Mouse (Mus musculus) embryonic stem cell, embryonic (primary cell): ENCODE data around the gene Esrrg.

Experiments
- CTCF ChIA-PET, 4 experiments: fragments of 300-600 bp in 2 of 4; fragments of 350-600 bp in 2 of 4; sonication (Branson Sonifier 250); formaldehyde crosslinking; loops; one replicate each; lab custom pipeline; 2022; ENCODE audit warnings: inconsistent platforms in 2 of 4; lab: Charles Lee
- POLR2A ChIA-PET, 4 experiments: fragments of 300-600 bp in 2 of 4; fragments of 350-600 bp in 2 of 4; sonication (Branson Sonifier 250); formaldehyde crosslinking; loops; one replicate each; lab custom pipeline; 2022; ENCODE audit warnings: antibody characterized with exemption in 4 of 4, inconsistent platforms in 1 of 4; lab: Charles Lee

Esrrg gene

GRCm38 (mm10) chr1:187749294-187749693, 140.7 kb downstream of the Esrrg start:
- ChIA-PET POLR2A (no interaction called here), CTCF (interaction anchor here in 1 of 4 experiments (0.6 kb wide), 1 partner anchor 578 kb away, joined by 5 read pairs; no protein-coding TSS in a partner anchor)

DNA sequence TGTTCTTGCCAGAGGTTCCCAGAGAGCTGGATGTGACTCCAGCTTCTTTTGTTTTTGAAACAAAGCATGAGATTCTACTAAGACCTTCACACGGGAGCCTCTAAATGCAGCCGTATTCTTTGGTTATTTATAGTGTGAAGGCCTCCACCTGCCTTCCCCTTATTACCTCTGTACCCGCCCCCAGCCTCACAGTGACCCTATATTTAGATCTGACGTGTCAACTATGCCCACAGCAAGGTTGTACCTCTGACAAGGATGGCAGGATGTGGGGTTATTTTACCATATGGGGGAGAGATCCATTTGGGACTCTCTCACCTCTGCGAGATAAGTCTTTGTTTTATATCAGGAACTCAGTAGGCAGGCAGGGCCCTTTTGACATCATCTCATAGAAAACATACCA, 141.3 kb downstream of the Esrrg start:
- POLR2A ChIA-PET: no interaction called here
- CTCF ChIA-PET: no interaction called here

GRCm38 (mm10) chr1:187755528-187755927, 146.9 kb downstream of the Esrrg start:
- CTCF ChIA-PET: no interaction called here
- POLR2A ChIA-PET: no interaction called here

- ChIA-PET CTCF (no interaction called here), POLR2A (no interaction called here)
These were observed 149.4 kb downstream of the Esrrg start for GRCm38 (mm10) chr1:187757981-187758380.

DNA sequence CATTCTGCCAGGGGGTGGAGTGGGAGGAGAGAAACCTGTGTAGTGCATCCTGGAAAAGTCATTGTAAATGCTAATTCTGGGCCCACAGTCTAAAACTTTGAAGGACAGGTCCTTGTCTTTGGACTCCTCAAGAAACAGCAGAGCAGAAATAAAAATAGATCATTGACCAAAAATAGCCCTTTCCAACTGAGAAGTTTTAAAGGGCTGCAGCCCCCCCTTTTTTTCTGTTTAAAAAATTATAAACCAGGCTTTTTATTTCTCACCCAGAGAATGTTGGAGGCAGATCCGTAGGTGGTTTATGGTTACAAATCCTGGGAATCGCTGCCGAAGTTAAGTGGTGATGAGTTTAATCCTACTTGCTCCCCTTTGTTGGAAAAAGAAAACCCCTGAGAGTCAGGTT, 150.0 kb downstream of the Esrrg start:
- CTCF ChIA-PET: no interaction called here
- POLR2A ChIA-PET: no interaction called here

DNA sequence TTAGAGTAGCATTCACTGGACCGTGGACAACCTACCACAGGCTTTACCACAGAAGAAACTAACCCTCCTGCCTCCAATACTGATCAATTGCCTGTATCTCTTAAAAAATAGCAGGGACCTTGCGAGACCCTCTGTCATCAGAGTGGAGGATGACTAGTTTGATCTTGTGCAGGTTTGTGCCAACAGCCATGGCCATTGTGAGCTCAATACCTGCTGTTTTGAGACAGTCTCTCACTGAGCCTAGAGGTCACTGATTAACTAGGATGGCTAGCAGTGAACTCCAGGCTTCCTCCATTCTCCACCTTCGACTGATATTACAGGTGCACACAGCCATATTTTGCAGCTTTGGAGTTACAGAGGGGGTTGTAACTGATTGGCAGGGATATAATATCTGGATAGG, 150.9 kb downstream of the Esrrg start:
- ChIA-PET POLR2A (no interaction called here), CTCF (interaction anchor here in 1 of 4 experiments (0.7 kb wide), 1 partner anchor 19 kb away, joined by 15 read pairs; no protein-coding TSS in a partner anchor)

- POLR2A ChIA-PET: no interaction called here
These were observed 154.3 kb downstream of the Esrrg start for GRCm38 (mm10) chr1:187762641-187763450.

GRCm38 (mm10) chr1:187763451-187763755, 154.8 kb downstream of the Esrrg start:
- ChIA-PET CTCF (no interaction called here), POLR2A (no interaction called here)

More at GRCm38 (mm10) chr1:187762641-187763450, 154.3 kb downstream of the Esrrg start:
- CTCF ChIA-PET: no interaction called here

DNA sequence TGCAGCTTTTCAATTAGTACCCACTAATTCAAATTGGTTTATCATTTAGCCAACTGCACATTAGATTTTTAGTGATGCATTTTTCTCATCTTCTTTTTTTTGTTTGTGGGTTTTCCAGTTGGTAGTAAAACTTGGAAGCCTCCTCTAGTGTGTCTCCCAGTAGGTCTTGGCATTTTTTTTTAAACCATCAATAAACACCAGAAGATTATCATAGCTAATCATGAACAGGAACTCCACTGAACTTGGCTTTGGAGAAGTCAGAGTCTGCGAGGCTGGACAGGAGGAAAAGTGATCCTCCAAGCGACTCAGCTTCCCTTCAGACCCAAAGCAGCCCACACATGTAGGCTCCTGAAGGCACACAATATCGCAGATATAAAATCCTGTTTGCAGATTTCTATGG, 155.2 kb downstream of the Esrrg start:
- ChIA-PET POLR2A (interaction anchor here in 1 of 4 experiments (0.6 kb wide), 1 partner anchor 696 kb away, joined by 3 read pairs; no protein-coding TSS in a partner anchor), CTCF (no interaction called here)

GRCm38 (mm10) chr1:187765577-187765976, 157.0 kb downstream of the Esrrg start:
- ChIA-PET CTCF (no interaction called here), POLR2A (interaction anchor here in 1 of 4 experiments (0.6 kb wide), 1 partner anchor 18 kb away, joined by 3 read pairs; no protein-coding TSS in a partner anchor)

DNA sequence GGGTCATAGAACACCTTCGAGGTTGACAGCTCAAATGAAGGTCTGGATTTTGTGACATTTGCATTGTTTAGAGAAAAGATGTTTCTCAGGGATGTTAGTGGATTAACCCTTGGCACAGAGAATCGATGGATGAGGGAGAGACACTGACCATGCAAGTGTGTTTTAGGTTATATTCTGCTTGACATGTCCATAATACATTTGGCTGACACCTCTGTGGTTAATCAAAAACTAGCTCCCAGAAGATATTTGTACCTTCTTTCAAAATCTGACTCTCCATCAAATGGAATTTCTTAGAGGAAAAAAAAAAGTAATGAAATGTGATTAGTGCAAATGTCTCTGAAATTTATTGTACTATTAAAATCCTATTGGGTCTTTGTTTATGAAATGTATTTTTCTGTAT, 158.8 kb downstream of the Esrrg start:
- ChIA-PET CTCF (no interaction called here), POLR2A (no interaction called here)

DNA sequence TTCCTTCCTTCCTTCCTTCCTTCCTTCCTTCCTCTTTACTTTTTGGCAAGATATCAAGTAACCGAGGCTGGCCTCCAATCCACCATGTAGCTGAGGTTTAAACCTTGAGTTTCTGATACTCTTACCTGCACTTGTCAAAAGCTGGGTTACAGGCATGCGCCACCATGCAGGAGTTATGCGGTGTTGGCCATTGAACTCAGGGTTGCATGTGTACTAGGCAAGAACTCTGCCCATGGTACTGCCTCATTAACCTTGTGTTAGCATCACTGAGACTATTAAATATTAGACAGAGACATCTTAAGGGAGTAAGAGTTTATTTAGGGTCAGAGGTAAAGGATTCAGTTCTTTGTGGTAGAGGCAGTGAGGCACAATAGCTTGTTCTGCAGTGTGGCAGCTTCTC, 161.6 kb downstream of the Esrrg start:
- ChIA-PET POLR2A (no interaction called here), CTCF (interaction anchor here in 1 of 4 experiments (0.5 kb wide), 1 partner anchor 204 kb away, joined by 3 read pairs; no protein-coding TSS in a partner anchor)

GRCm38 (mm10) chr1:187771067-187771466, 162.5 kb downstream of the Esrrg start:
- ChIA-PET CTCF (interaction anchor here in 2 of 4 experiments (0.5 to 1.5 kb wide), 2 partner anchors 203 to 319 kb away, joined by 3 to 4 read pairs; no protein-coding TSS in a partner anchor), POLR2A (no interaction called here)

DNA sequence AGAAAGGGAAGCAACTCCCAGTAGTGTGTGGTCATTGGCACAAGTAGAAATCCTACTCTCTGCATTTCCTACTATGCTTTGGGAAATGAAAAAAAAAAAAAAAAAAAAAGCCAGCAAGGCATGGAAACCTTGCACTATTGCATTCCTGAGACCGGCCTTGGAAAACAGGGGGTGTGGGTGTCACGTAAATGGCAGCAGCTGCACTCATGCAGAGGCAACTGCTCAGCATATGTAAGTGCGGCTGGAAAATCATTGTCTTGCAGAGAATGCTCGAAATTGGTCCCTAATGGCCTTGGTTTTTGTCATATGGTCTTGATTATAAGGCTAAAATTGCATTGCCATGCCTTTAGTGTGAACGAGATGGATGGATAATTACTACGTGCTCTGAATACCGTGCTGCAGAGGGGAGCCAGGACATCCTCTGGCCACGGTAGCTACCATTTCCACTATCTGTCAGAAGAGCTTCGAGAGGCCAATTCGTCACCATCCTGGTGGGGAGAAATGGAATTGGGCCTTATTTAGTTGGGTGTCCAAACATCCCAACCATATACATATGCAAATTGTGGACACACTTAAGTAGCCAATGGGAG, 171.1 kb downstream of the Esrrg start:
- CTCF ChIA-PET: no interaction called here
- POLR2A ChIA-PET: interaction anchor here in 1 of 4 experiments (1.0 kb wide), 1 partner anchor 50 kb away, joined by 3 read pairs; no protein-coding TSS in a partner anchor

DNA sequence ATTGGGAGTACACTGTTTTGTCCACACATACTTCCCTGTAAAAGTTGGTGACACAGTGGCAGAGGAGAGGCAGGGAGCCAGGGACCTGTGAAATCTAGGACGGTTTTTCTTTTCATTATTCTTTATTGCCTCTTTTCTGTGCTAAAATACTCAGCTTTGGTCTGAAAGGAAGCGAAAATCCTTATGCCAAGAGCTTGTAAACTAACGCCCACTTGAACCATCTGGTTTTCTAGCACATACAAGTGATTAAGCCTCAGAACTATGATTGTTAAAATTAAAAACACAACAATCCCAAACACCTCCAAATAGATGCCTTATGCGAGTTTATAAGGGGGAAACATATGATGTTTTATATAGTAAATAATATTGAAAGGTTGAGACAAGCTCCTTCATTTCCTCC, 176.6 kb downstream of the Esrrg start:
- POLR2A ChIA-PET: no interaction called here
- CTCF ChIA-PET: no interaction called here

GRCm38 (mm10) chr1:187787055-187788016, 178.7 kb downstream of the Esrrg start:
- CTCF ChIA-PET: interaction anchor here in 1 of 4 experiments (0.6 kb wide), 1 partner anchor 40 kb away, joined by 7 read pairs; no protein-coding TSS in a partner anchor
- POLR2A ChIA-PET: interaction anchor here in 1 of 4 experiments (0.9 to 1.0 kb wide), 2 partner anchors 132 to 203 kb away, joined by 3 read pairs; no protein-coding TSS in a partner anchor

DNA sequence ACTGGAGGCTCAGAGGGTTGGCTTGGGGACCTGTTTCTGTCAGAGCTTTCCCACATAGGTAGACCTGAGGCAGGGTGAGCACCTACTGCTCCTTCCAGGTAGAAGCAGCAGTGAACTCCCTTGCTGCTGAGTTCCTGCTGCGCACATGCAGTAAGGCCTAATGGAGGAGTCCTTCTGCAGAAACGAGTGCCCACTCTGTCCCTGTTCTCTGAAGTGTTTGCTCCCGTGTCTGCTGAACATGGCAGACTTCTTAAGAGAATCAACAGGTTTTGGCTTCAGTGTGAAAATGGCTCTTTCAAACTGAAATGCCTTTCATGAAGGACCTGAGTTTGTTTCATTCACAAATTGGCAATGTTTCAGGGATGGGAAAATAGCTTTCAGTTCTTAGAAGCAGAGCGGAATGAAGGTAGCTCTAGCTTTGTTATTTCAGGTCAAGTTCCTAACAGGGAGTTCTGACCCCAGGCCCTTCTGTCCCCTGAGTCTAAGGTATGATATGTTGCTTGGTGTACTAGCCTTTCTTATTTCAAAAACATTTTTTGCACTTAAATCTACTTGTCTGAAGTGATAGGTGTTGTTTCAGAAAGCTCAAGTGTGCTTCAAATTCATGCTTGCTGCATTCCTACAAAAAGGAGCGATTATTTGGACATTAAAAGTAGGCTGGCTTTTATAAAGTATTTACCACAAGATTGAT, 185.8 kb downstream of the Esrrg start:
- ChIA-PET POLR2A (no interaction called here), CTCF (no interaction called here)

GRCm38 (mm10) chr1:187795551-187795950, 187.0 kb downstream of the Esrrg start:
- ChIA-PET CTCF (no interaction called here), POLR2A (interaction anchor here in 1 of 4 experiments (0.7 kb wide), 1 partner anchor 378 kb away, joined by 4 read pairs; no protein-coding TSS in a partner anchor)

DNA sequence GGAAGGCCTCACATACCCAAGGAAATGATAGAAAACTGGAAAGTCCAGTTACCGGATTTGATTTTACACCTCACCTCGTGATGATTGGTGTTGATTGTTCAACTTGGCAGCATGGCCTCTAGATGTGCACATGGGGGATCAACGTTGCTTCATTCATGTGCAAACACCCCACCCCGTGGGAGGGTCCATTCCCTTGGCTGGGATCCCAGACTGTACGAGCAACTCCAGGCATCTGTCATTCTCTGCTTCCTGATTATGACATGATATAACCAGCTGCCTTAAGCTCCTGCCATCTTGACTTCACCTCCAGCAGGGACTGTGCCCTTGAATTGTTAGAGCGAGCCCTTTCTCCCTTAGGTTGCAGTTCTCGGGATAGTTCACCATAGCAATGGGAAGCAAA, 190.7 kb downstream of the Esrrg start:
- ChIA-PET CTCF (no interaction called here), POLR2A (no interaction called here)
